Mouse (Mus musculus): ENCODE data around the gene Sgk2. TPM values are rescaled to one million over a fixed set of nuclear protein-coding genes. Genes with fewer than 3 reads are reported as not detected.

Gene Sgk2
- total RNA-seq, 2 experiments from 2014 or later: 0.55 to 1.1 TPM

DNA sequence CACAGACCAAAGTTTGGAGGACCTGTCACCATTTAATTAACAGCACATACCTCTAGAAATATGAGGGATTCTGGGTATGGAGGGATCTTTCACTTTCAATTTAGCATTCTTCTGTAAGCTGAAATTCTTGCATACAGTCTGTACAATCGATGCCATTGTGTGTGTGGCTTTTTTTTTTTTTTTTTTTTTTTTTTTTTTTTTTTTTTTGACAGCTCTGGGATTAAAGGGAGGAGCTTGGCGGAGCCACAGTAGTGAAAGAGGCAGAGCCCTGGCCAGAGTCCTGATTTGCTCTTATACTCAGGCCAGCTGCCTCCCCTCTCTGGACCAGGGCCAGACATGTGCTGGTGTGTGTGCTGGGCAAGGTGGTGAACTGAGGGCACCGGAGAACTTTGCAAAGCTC lies 1.2 kb upstream of the Sgk2 start:
- intact Hi-C loops (cut with DNase I): no loop called here
- peak in 1 of 2 experiments; percentile 46 for DNase-seq (ENCODE audit: low spot score in 2 of 2)

DNA sequence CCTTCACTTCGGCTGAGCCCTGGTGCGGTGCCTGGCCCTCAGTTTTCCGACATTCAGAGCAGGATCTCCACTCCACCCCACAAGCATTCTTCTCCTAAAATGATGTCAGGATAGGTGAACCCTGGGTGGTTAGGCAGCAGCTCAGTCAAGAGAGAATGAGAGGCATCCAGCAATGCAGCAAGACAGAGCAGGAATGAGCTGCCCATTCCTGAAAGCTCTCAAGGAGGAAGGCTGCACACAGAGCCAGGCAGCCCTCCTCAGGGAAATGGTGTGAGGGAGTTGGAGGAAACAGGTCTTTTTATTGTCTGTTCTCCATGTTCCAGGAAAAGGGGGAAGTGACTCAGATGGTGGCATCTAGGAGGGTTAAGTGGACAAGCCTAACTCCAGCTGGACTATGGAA lies 366 bp upstream of the Sgk2 start:
- intact Hi-C loops (cut with DNase I): no loop called here
- DNase-seq (ENCODE audit: low spot score in 2 of 2): no peak

DNA sequence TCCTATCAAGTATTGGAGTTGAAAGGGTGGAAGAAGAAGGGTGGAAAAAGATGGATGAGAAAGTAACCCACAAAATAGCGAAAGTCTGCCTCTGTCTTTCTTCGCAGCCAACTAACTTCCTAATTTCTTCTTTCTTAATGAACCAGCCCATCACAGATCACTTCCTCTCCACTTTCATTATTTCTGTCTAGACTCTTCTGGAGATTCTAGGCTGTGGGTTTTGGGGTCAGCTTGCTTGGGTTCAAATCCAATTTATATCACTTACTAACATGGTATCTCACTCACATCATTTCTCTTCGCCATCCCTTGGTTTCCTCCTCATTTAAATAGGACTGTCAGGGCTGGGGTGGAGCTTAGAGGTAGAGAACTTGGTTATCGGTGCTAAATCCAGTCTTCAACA lies 1.1 kb downstream of the Sgk2 start:
- intact Hi-C loops (cut with DNase I): no loop called here

DNA sequence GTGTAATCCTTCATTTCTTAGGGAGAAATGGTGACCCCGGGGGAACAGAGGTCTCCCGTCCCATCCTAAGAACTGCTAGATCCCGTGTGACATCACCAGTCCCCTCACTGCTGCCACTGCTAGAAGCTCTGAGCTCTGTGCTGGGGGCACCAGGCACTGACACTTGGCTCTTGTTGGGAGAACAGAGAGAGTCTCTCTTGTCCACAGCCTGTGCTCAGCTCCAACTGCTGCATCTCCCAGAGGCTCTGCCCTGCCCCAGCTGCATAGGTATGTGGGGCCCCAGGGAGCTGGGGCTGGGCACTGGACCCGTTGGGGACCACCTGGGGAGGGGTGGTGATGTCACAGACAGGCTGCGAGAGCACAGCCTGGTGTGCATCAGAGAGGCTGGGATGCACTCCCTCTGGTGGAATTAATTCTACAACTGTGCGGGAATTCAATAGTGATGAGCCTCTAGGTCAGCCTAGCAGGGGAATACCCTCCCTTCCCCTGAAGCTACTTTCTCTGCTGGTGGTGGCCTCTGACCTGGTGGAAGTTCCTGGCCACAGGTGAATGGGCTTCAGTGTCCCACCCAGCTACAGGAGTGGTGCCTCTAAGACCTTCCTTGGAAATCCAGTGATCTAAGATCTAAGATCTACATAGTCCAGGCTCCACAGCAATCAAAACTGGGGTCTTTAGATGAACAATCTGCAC lies 4.4 kb downstream of the Sgk2 start:
- no peak for DNase-seq (ENCODE audit: low spot score in 2 of 2)
- intact Hi-C loops (cut with DNase I): no loop called here

More for the DNA sequence above, 1.1 kb downstream of the Sgk2 start:
- DNase-seq (ENCODE audit: low spot score in 2 of 2): no peak

DNA sequence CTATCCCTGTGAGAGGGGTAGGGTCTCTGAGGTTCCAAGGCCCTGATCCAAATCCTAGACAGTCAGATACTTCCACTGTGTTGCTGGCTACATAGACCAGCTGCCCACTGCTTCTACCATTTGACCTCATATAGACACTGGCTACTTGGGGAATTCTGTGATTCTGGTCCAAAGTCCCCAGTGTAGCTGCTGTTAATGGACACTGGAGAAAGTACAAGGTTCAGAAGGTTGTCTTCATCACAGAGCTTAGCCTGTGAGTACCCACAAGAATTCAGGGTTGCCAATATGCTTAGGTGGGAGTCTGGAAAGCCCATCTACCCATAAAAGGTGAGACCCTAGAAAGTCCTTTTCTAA lies 4.9 kb downstream of the Sgk2 start:
- no peak for DNase-seq (ENCODE audit: low spot score in 2 of 2)
- intact Hi-C loops (cut with DNase I): no loop called here

DNA sequence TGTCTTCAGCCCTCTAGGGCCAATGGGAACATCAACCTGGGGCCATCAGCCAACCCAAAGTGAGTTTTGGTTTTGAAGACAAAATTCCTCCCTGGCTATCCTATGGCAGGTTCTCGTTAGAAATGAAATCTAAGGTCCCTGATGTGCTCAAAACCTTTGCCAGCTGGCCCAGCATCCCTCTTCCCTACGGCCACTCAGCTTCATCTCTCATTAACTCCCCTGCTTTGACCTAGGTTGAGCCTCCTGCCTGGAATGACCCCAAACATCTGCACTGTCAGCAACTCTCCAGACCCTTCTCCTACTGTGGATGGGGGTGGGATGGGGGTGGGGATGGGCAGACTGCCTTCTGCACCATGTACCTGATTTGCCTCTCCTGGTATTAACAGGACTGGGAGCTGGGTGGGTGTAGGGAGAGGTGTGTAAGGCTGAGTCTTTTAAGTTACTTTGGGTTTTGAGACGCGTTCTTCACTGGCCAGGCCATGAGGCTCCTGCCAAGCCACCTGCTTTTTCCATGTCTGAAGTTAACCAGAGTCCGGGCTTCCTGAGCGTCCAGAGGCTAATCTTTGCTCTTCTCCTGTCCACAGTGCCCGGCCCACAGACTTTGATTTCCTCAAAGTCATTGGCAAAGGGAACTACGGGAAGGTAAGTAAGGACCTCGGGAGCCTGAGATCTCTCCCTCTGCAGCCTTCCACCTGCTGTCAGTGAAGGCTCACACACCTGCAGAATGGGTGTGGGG lies 6.9 kb downstream of the Sgk2 start:
- DNase-seq (ENCODE audit: low spot score in 2 of 2): no peak
- intact Hi-C loops (cut with DNase I): no loop called here

DNA sequence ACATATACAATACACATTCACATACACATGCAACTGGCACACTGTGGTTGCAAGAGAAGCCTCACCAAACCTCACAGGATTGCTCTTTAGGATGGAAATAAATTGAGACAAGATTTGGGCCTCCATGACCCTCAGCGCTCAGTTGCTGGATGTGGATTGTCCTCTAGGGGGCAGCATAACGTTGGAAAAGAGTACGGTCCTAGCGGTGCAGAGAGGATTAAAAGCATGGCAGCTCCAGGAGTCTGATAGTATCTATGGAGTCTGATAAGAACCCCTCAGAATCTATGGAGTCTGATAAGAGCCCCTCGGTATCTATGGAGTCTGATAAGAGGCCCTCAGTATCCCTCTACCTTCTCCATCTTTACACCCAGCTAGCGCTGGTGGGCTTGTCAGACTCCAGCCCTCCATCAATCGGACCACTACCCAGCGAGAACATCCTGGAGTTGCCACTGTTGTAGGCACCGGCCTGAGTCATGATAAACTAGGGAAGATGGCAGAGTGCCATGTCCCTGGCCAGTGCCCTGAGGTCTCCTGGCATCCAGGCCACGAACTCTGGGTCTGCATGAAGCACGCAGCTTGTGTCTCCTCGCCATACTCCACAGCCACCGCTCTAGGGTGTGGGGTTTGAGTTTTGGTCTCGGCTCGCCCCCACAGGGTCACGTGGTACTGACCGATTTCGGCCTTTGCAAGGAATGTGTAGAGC lies 11.5 kb downstream of the Sgk2 start:
- DNase-seq (ENCODE audit: low spot score in 2 of 2): peak; percentile 60 to 70
- intact Hi-C loops (cut with DNase I): loop anchor here (5.0 kb wide), 1 partner anchor 76 kb away; no protein-coding TSS in a partner anchor

DNA sequence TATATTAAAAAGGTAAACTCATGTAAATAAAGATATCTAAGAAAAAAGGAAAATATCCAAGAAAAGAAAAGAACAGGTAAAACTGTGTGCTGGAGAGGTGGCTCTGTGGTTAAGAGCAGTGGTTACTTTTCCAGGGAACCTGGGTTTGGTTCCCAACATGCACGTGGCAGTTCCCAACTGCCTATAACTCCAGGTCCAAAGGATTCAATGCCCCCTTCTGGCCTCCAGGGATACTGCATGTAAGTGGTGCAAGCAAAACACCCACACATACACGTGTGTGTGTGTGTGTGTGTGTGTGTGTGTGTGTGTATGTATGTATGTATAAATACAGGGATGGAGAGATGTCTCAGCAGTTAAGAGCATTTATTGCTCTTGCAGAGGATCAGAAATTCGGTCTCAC lies 12.6 kb downstream of the Sgk2 start:
- peak in 1 of 2 experiments; percentile 64 for DNase-seq (ENCODE audit: low spot score in 2 of 2)
- intact Hi-C loops (cut with DNase I): loop anchor here (5.0 kb wide), 1 partner anchor 77 kb away; no protein-coding TSS in a partner anchor

DNA sequence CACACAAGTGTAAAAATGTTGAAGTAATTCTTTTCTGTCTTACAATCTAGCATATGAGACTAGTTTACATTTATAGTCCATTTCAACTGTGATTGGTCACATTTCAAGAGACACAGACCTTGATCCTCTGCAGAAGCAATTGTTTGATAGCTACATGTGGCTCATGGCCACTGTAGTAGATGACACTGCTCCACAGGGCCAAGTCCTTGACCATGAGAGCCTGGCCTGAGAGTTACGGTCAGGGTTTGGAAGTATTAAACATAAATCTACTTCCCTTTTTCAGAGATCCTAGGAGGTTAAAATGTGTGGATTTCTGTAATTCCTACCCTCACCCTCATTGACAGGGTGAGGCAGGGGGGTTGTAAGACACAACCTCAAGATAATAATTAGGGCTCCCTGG lies 13.9 kb downstream of the Sgk2 start:
- intact Hi-C loops (cut with DNase I): no loop called here
- DNase-seq (ENCODE audit: low spot score in 2 of 2): no peak

DNA sequence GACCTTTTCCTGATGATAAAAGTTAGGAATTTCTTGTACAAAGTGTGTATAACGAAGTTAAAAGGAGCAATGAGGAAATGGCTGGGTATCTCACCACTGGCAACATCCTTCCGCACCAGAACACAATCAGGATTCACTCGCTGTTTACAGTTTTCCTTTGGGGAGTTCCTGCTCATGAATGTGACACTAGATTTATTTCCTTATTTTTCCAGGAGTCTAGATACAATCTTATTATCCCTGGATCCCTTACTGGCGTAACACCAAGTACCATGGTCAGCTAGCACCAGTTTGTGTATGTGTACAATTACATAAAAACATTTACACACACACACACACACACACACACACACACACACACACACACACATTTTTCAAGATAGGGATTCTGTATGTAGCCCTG lies 20.2 kb downstream of the Sgk2 start:
- no peak for DNase-seq (ENCODE audit: low spot score in 2 of 2)
- intact Hi-C loops (cut with DNase I): no loop called here

DNA sequence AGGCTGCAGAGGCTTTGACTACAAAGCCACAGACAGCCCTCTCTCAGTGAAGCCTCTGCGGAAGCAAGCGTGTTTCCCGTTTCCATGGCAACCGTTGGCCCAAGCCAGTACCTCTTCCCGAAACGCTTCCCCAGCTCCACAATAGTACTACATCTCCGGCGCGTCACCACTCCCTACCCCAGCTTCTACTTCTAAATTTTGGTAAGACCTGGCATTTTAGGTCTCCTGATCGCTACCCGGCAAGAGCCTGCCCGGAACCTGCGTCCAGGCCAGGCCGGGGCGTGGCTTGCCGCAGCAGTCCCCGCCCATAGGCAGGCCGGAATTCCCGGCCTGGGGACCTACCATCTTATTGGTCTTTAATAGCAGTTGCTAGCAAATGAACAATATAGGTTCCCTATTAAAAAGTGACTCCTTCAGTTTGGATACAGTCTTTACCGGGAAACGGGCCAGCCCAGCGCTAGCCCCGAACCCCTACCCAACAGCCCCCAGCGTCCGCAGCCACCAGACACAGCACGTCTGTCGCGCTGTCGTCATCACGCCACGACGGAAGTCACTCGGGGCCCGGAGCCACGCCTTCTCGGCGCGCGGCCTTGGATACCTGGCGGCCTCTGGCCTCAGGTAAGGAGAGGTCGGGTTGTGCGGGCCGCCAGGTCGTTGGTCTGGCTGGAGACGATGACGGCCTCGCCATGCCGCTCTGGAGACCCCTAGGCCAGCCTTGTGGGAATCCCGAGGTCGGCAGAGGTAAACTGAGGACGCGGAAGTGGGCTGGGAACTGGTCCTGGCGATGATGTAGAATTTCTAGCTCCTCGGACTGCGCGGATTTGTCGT lies 30.0 kb downstream of the Sgk2 start, which contains the start of gene Ift52:
TSS of gene Ift52 (plus strand) at position 439 of the 828 bp plus-strand sequence.
- intact Hi-C loops (cut with DNase I): no loop called here
- peak; percentile 88 to 93 for DNase-seq (ENCODE audit: low spot score in 2 of 2)

DNA sequence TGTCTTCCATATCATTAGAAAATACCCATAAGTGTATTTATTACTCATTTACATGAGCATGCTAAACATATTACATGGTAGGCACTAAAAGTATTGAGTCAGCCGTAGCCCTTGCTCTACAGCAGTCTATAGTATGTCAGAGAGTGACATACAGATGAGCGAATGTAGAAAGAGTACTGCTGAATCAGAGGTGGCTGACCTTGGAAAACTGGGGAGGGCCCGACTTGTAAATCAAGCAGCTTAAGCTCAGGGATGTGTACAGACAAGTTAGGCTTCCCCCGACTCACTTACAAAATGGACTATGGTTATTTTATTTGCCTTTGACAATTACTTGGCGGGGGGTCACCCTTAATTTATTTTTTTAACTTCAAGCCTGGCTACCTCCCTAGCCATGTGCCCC lies 44.2 kb downstream of the Sgk2 start:
- intact Hi-C loops (cut with DNase I): no loop called here
- DNase-seq (ENCODE audit: low spot score in 2 of 2): no peak

DNA sequence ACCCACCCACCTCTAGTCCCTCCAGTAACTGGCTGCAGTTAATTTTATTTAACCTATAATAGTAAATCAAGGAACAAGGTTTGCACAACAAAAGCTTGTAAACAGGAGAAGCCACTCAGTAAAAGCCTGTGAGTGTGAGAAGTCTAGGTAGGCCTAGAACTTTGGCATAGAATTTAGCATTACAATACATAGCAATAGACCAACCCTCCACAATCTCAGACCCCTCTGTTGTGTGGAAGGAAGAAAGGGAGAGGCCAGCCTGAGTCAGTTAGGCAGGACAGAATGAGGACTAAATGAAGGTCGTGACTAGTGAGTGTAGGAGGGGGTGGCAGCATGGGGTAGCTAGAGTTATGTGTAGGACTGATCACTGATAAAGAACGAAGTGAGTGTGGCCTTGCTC lies 44.6 kb downstream of the Sgk2 start:
- DNase-seq (ENCODE audit: low spot score in 2 of 2): no peak
- intact Hi-C loops (cut with DNase I): no loop called here

DNA sequence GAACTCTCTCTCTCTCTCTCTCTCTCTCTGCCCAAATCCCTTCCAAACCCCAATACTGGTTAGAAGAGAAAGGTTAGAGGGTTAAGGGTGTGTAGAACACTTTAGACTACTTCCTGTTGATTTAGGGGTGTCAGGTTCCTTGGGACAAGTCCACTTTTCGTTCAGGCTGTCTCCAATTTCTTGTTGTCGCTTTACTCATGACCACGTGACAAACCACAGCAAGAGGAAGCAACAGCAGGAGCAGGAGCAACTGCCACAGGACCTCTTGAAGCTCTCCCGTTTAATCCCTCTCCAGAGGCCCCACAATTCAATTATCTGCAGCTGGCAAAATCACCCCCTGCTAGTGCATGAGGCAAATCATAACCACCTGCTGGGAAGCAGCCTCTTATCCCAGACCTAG lies 45.5 kb downstream of the Sgk2 start:
- intact Hi-C loops (cut with DNase I): no loop called here
- DNase-seq (ENCODE audit: low spot score in 2 of 2): no peak

DNA sequence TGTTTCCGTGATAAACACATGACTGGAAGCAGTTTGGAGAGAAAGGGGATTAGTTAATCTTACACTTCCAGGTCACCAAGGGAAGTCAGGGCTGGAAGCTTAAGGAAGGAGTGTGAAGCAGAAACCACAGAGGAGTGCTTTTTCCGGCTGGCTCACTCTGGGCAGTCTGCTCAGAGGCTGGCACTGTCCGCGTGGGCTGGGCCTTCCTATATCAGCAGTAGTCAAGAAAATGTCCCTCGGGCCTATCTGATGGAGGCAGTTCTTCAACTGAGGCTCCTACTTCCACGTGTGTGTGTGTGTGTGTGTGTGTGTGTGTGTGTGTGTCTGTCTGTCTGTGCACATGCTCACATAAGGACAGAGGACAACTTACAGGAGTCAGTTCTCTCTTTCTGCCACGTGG lies 52.8 kb downstream of the Sgk2 start:
- DNase-seq (ENCODE audit: low spot score in 2 of 2): no peak
- intact Hi-C loops (cut with DNase I): loop anchor here (10.0 kb wide), 1 partner anchor 365 kb away; no protein-coding TSS in a partner anchor

DNA sequence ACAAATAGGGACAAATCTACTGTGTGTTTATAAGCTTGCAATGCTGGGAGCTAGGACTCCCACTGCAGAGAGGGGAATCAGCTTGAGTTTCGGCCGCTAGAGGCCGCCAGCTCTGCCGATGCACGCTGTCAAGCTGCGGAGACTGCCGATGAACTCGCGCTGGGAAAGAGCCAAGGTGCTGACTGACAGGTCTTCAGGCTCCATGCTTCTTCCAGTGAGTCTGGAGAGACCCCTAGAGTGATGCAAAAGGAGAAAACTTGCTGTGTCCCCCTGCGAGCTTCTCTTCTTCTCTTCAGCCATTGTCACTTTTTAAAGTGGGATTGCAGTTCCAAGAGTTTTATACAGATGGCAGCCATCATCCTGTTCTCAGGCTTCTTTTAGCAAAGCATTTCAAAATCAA lies 61.0 kb downstream of the Sgk2 start:
- intact Hi-C loops (cut with DNase I): loop anchor here (5.0 to 10.0 kb wide), 2 partner anchors 284 to 357 kb away; no protein-coding TSS in a partner anchor
- DNase-seq (ENCODE audit: low spot score in 2 of 2): peak; percentile 70 to 75

DNA sequence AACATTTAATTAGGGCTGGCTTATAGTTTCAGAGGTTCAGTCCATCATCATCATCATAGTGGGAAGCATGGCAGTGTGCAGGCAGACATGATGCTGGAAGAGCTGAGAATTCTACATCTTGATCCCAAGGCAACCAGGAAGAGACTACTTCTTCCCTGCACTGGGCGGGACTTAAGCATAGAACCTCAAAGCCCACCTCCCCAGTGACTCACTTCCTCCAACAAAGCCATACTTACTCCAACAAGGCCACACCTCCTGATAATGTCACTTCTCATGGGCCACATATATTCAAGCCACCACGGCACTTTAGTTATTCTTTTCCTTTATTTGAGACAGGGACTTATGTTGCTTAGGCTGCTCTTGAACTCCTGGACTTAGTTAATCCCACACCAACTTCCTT lies 62.0 kb downstream of the Sgk2 start:
- DNase-seq (ENCODE audit: low spot score in 2 of 2): no peak
- intact Hi-C loops (cut with DNase I): loop anchor here (5.0 to 10.0 kb wide), 2 partner anchors 283 to 356 kb away; no protein-coding TSS in a partner anchor

DNA sequence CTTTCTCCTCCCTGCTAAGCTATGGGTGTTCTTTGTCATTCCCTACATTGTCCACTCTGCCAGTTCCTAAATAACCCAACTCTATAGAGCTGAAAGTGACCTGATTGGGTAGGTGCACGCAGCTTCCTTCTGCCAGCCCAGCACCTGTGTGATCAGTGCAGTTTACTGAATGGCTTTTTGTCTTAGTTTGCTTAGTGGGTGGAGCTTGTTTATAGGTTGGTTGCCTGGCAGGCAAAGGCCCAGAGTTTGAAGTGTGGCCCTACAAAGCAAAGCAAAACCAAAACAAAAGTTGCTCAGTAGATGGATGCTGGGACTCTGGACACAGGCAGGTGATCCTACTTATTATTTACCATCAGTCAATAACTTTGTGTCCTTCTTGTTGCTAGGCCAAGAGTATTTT lies 64.6 kb downstream of the Sgk2 start:
- intact Hi-C loops (cut with DNase I): no loop called here
- no peak for DNase-seq (ENCODE audit: low spot score in 2 of 2)

DNA sequence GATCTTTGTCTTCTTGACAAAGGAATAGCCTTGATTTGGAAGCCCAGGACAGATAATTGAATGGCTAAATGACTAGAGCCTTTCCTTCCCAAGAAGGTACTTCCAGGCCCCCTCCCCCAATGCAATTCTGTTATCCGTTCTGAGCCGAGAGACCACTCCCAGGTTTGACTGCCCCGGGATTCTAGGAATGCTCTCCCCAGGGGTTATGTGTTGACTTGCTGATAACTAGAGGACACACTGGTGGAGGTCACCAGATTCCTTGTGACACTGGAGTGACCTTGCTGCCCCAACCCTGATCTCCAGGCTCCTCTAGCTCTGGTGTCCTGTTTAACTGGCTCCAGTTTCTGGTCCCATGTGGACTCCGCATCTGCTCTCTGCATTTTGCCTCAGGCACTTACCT lies 65.0 kb downstream of the Sgk2 start:
- intact Hi-C loops (cut with DNase I): no loop called here
- DNase-seq (ENCODE audit: low spot score in 2 of 2): no peak
